Mouse (Mus musculus): ENCODE results near the gene Wdfy3.

The Wdfy3 gene

DNA sequence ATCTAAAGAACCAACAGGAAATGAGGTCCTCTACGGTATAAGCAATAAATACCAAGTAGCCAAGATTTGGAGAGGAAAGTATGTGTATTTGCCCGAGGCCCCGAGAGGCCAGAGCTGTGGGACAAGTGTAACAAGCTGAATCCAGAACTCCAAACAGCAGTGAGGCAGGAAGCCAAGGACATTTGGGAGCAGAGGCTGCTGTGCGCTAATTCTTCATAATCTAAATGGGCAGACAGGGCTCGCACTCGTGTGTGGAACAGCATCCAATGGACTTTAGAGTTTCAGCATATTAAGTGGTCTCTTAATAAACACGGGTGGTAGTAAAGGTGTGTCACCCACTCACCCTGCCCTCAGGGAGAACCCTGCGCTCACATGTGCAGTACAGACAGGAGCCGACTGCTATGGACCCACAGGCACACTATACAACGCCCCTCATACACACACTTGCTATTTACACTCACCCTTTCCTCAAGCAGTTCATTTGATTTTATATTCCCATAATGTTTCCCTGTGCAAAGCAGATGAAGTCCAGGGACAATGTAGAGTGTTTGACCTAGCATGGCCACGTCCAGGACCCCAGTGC is 15.1 kb downstream of the Wdfy3 start:
- DNase-seq, result no peak

DNA sequence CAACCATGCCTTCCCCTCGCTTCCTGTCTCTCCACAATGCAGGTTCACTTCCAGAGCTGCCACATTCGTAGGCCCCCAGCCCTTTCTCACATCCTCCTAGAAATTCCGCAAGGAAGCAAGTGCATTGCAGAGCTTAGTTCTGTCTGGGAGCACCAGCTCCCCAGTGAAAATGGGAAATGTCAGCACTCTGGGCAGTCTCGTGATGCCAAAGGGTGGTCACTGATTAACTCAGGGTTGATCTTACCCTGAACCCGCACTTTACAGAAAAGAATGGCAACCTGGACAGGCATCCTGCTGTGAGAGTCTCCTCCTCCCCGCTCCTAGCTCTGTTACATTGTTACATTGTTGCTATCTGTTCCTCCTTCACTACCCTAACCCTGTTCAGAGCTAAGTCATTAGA is 16.8 kb downstream of the Wdfy3 start:
- DNase-seq, result no peak

DNA sequence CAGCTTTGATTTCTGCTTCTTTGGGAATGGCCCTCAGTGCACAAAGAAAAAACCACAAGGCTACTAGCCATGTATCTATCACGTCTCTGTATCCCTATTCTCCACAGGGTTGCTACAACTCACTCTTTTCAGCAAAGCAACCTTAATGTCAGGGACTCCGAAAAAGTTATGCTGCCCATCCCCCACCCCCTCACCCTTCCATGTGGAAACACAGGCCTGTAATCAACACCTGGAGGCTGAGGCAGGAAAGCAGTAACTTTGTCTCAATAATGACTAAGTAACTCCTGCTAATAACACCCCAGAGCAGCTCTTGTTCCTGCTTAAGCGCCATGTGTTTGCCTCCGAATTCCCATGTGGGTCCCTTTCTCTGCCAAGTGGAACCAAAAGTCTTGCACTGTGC is 17.3 kb downstream of the Wdfy3 start:
- no peak for DNase-seq

DNA sequence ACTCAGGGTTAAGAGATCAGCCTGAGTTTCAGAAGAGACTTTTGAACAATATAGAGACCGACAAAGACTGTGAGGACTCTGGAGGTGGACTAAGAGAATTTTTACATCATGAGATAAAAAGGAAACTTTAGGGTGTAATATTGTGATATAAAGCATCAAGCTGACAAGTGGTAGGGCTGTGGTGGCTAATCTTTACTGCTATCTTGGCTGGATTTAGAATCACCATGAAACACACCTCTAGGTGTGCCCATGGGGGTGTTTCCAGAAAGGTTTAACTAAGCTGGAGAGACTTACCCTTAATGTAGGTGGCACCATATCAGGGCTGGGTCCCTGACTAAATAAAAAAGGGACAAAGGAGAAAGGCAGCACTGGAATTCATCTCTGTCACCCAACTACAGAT is 19.0 kb downstream of the Wdfy3 start:
- DNase-seq, result no peak

DNA sequence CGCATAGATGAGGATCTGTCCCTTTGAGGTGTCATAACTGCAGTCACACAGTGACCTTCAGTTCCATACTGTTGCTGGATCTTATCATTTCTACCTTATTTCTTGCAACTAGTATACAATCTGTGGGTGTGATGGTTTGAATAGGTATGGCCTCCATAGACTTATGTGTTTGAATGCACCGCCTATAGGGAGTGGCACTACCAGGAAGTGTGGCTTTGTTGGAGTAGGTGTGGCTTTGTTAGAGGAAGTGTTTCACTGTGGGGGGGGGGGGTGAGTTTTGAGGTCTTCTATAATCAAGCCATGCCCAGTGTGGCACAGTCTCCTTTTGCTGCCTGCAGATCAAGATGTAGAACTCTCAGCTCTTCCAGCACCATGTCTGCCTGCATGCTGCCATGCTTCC is 21.3 kb downstream of the Wdfy3 start:
- DNase-seq, result no peak

DNA sequence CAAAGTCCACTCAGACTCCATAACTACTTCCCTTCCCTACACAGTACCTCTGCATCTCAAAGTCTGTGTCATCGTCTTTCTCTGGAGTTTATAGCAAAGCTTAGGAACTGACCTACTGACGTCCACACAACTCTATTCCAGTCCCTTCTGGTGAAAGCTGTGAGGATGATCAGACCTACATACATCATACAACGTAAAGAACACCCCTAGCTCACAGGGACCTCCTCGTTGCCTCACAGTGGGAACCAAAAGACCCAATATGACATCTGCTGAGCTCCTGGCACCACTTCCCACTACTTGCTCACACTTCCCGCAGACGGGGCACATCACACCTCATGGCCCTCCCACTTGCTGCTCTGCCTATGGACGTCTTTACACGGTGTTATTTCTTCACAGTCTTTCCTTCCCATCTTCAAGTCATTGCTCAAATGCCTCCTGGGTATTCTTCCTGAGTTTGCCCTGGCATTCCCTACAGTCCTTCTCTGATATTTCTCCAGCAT is 23.1 kb downstream of the Wdfy3 start:
- no peak for DNase-seq

DNA sequence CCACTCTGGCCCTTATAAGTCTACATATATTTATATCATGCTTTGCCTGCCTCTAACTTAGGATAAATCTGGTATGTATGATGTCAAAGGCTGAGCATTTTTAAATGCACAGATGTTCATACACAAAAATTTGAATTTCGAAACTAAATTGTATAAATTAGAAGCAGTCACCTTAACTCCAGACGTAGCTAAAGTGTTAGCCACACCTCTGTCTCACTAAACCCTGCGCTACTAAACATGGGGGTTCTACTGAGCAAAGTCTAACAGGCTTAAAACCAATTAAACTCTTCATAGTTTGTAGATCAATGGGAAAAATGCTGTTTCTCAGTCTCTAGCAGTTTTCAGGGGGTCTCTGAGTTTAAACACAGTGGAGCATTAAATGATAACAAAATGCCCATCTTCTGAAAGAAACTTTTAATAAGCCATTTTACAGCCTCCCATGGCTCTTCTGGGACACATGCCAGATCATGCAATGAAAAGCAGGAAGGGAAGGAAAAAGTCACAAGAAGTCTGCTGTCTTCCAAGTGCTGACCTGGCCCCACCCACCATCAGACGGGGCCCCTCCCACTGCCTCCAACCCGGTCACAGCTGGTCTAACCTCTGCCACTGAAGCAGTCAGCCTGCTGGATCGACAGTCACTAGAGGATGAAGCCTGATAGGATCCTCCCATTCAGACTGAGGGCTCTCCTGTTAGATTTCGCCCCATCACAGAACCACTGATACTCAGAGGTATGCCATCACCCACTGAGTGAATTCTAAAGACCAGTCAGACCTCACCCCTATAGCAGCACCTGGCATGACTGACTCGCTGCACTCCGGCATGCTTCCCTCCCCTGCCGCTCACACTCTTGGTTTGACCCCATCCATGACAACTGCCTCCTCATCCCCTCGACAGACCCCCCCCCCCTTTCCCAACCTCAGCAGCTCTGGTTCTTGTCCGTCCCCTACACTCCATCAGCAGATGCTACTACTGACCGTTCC is 23.8 kb downstream of the Wdfy3 start:
- DNase-seq, result no peak

DNA sequence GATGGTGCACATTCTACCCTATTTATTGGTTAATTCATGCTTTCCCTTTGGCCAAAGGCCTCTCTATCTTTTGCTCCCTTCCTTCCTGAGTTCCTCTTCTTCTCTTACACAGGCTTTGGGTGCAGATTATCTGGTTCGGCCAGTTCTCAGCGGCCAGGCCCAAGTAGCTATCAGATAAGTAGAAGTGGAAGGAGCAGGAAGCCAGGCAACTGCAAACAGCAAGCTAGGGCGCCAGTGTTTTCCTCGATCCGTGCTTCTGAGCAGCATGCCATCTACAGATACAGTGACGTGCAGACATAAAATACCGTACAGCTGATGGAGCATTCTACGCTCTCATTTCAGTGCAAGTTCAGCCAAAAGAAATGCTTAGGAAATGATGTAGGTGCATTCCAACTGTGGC is 24.5 kb downstream of the Wdfy3 start:
- DNase-seq, result no peak

DNA sequence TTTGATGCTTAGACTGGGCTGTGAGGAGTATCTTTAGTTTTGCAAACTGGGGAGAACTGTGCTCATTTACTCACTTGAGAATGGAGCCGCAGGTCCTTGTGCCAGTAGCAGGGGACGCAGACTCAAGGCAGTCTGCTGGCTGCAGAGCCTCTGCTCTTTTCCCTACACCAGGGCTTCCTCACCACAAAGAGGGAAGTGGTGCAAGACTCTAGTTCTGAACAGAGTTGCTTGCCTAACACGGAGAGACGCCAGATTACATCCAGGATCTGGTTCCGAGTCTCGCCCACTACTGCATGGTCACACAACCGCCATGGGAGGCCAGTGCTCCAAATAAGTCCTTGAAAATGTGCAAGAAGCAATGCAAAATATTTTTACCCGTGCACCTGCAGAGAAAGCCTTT is 36.4 kb downstream of the Wdfy3 start:
- DNase-seq, result no peak

DNA sequence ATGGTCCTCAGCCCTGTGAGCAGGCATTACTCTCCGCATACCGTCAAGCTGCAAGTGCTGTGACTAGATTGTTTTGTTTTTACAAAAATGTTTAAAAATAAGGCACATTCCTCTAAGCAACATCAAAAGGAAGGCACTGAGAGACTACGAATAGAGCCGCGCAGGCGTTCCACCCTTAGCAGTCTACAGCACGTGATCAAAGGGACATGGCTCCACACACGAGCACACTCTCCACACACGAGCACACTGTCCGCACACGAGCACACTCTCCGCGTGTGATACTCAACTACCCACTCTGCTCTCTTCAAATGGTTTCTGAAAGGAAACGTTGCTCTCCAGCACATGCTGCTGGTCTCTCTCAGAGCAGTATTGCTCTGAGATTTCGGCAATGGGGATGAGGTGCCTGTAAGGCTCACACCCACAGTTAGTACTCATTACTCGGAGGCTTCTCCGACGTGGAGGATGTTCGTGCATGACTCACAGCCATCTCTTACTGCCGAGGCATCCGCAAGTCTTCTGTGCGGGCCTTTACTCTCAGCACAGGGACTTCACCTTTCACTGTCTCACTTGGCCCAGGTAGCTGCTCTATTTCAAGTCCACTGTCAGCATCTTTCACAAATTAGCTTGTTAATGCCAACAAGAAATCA is 37.0 kb downstream of the Wdfy3 start:
- DNase-seq, result no peak

DNA sequence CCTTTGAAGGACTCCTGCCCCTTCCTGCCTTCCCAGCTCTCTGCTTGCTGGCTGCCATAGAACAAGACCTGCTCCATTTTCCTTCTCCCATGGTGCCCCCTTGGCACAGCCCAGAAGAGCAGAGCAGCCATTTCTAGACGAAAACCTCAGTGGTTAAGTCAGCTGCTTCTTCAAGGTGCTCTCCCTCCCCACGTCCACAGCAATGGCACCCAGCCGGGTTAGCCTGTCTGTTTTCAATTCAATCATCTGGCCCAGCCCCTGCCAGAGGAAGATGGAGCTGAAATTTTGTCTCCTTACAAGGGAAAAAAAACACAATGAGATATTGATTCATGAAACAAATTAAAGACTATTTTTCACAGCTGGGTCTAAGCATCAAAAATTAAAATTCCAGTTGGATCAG is 37.5 kb downstream of the Wdfy3 start:
- DNase-seq, result no peak

DNA sequence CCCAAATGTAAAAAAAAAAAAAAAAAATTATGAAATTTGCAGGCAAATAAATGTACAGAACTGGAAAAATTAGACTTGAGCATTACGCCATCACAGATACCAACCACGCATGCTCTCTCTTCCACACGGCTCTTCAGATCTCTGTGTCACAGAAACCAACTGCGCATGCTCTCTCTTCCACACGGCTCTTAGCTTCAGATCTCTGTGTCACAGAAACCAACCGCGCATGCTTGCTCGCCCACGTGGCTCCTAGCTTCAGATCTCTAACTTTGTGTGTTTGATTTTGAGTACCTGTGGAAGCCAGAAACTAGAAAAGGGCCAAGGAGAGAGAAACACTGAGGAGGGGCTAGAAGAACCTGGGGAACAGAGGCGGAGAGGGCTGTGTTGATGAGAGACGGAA is 46.3 kb downstream of the Wdfy3 start:
- DNase-seq, result no peak

DNA sequence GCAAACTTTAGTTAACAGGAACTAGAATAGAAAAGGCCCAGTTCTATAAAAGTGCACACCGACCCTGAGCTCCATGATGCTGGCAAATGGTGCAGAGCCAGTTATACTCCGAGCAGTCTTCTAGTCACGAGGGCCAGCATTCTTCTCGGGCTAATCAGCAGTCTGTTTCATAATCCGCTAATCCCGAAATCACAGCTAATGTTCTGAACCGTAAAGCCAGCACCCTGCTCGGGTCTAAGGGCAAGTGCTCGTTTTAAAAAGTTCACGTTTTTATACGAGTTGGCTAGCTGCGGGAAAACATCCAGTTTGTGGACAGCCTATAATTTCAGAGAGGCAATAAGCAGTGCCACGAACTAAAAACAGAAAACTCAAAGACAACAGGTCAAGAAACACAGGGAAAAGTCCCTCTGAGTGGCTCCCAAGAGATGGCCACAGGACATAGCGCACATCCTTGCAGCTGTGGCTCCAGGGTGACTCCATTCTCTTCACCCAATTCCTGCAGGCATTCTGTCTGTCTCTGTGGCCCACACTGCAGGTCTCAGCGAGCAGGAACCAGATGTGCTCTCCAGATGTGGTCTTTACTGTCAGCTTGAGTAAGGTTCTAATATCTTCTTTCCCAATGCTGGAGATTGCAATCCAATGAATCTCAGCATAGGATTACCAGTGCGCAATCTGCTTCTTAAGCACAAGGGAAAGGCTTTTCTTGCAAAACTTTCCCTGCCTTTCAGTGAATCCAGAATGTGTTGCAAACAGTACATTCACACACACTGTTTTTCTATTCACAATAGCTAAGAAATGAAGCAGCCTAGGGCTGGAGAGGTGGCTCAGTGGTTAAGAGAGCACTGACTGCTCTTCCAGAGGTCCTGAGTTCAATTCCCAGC is 47.5 kb downstream of the Wdfy3 start:
- DNase-seq, result no peak

DNA sequence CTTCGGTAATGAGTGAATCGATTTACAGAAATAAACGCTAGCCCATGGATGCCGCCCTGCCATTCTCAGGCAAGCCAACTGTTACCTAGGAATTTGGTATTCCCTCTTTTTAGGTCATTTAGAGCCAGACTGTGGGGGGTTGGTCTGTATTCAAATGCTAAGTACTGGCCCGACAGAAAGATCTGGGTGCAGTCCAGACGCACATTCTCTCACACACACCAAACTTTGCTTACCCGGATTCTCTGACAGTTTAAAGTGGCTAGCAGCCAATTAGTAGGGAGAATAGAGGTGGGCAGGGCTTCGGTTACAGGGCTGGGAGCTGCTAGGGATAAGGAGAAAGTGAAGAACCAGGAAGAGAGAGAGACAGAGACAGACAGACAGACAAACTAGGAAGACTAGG is 55.5 kb downstream of the Wdfy3 start:
- DNase-seq, result peak; percentile 57

DNA sequence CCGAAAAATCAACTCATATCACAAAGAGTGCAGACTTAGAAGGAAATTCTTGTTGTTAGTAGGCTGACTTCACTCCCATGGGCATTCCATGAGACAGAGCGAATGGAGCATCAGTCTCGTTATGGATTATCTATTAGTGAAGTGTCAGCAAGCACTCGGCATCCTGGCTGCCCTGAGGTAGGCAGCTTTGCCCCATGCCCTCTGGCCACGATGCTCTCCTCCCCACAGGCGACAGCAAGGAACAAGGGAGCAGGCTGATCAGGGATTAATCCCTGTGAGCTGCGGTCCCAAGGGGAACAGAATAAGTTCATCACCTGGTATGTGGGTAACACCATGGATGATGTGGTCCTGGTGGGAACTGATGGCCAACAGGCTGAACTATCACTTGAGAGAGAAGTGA is 55.9 kb downstream of the Wdfy3 start:
- no peak for DNase-seq

DNA sequence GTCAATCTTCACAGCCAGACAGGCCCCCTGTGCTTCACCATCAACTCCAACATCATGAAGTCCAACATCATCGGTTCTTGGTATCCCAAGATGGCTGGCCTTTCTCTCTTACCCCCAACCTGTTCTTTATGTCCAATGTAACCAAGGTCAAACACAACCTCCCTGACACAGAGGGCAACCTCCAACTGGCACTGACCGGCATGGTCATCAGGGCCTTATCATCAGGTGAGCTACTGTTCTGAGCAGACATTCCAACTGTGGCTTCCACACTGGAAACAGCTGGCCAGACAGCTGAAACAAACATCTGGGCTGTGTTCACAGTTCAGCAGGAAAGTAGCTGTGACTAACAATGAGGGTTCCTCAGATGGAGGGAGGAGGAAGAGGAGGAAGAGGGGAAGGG is 58.8 kb downstream of the Wdfy3 start:
- DNase-seq, result no peak

DNA sequence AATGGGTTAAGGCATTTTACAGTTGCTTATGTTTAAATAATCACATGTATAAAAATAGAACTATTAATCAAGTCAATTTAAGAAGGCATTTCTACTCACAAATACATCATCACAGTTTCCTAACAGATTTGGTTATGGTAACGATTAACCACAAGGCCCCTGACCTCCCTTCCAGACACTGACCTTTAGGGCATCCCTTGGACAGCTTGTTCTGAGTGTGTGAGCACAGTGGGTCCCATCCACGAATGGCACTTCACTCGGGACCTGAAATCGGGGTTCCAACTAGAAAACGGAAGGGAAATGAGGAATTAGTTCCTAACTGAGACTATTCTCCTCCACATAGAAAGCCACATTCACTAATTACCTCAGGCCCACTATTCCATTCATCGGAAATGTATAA is 60.1 kb downstream of the Wdfy3 start:
- no peak for DNase-seq

DNA sequence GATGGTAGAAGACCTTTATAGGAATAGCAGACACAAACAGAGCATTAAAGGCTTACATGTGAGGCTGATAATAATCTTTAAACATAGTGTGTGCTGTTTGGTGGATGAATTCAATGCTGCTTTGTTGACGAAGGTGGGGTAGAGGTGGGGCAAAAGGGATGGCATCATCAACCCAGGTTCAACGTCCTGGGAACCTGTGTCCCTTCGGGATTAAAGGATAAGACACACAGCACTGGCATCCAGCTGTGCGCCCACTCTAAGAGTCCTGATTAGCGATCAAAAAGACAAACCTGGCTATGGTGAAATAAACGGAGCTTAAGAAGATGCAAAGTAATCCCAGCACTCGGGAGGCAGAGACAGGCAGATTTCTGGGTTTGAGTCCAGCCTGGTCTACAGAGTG is 61.0 kb downstream of the Wdfy3 start:
- no peak for DNase-seq

DNA sequence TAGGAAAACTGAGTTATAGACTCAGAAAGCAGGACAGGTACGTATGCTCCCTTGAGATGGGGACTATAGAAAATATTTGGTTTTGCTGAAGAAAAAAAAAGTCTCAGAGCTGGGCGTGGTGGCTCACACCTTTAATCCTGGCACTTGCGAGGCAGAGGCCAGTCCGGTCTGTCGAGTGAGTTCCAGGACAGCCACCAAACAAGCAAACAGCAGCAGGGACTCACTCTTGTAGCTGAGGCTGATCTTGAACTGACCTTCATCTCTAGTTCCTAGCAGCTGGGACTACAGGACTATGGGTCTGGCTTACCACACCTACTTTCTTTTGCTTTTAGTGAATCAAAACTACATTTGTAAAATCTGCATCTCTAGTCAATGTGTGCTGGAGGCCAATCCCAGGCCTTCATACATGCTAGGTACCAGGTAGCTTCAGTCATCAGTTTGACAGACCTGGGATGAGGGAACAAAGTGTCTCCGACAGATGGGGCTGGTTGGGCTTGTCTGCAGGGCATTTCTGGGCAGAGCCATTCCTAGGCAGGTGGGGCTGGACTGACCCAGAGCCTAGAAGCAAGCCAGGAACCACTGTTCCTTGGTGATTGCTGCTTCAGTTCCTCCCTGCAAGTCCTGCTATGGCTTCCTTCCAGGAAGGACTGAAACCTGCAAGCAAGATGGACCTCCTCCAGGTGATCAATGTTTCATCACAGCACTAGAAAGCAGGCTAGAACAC is 63.3 kb downstream of the Wdfy3 start:
- peak; percentile 79 for DNase-seq

DNA sequence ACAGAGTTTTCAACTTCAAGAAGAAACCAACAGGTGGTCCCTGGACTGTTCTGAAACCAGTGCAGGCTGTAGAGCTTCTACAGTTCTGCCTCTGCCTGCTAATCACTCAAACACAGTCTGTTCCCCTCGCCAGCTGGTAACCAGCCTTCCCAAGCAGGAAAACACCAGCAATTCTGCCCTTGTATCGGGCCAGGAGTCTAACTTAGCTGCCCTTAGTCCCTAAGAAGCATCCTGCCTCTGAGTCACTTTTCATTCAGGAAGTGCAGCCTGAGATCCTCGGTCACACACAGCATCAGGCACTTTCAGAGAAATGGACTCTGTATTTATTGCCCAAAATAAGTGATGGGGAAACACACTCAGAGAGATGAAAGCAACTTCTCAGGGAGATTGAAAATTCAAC is 66.3 kb downstream of the Wdfy3 start:
- no peak for DNase-seq

DNA sequence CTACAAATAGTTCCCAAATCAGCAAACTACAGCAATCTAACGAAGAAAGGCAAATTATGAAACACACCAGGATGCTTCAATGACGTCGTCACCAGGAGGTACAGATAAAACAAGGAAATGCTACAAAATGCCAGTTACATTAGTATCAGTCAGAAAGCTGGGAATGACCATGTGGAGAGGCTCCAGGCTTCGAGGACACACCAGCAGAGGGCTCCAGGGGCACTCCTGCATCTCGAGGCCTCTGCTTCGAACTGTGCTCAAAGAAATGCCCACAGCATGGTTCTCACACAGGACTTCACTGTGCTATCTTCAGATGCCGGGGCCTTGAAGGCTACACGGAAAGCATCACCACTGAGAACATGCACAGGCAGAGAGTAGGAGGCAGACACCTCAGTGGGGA is 68.7 kb downstream of the Wdfy3 start:
- no peak for DNase-seq

DNA sequence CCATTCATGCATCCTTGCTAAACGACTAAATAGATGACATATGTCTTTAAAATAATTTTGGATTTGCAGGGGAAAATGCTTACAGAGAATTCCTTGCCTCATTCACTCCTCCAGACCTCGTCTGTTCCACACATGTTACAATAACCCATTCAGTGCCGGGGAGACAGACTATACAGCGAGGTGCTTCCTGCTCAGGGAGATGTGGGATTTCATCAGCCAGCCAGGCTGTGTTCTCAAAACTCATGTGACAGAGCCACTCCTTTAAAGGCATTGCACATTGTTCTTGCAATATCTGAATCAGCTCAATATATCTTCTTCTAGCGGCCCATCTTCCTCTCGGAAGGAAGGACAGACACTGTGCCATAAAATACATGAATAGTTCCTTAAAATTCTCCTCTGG is 70.8 kb downstream of the Wdfy3 start:
- no peak for DNase-seq

Data from cerebellum, adult 9-10 months (tissue).